10 mouse cellular contexts compared by ENCODE assay signal in genomic region chr5:112718655-112719306, GRCm38 (mm10).
DNase-seq lines count a peak whose midpoint lies in the region; ATAC-seq and TF ChIP-seq lines count a peak whose summit lies in the region.
"Had no signal": no experiment of that assay in that cellular context is flagged by ENCODE, and none has a peak within 500 bp of the region (broad histone marks: within the 10 kb centered on the region; RNA-seq: fewer than 3 reads in every experiment).

No protein-coding gene starts in this region.

- H3K27ac ChIP-seq in thymus, adult 2 months (ENCODE audit: control insufficient read depth, insufficient read depth, low read length), result no peak overlapping the region
- peak overlapping the region; percentile 29 for H3K27ac ChIP-seq in hindbrain, embryonic 14.5 days
- H3K27ac ChIP-seq: embryonic facial prominence, embryonic 13.5 days; midbrain, embryonic 12.5 days had no signal

- H3K4me3 ChIP-seq in thymus, adult 2 months (ENCODE audit: control insufficient read depth, insufficient read depth, low read length), result no peak overlapping the region
- no peak overlapping the region for H3K4me3 ChIP-seq in hindbrain, embryonic 14.5 days (replicated peaks; ENCODE audit: low read length)
- no peak overlapping the region for H3K4me3 ChIP-seq in lung, adult 2 months (replicated peaks; ENCODE audit: extremely low read depth, low read depth, low read length)
- H3K4me3 ChIP-seq: embryonic facial prominence, embryonic 13.5 days; midbrain, embryonic 12.5 days had no signal

- H3K9ac ChIP-seq in hindbrain, embryonic 14.5 days, result no peak overlapping the region
- H3K9ac ChIP-seq: embryonic facial prominence, embryonic 13.5 days; midbrain, embryonic 12.5 days had no signal

- H3K4me2 ChIP-seq in hindbrain, embryonic 14.5 days (replicated peaks), result no peak overlapping the region
- H3K4me2 ChIP-seq: embryonic facial prominence, embryonic 13.5 days; midbrain, embryonic 12.5 days had no signal

- DNase-seq in thymus, adult 2 months, result peak; percentile 36
- DNase-seq in thymus, adult 18-20 months, result no peak
- DNase-seq in embryo, embryonic 11 days, result peak; percentile 91
- peak; percentile 84 for DNase-seq in hindbrain, embryonic 14.5 days (ENCODE audit: low spot score)
- peak; percentile 66 for DNase-seq in lung, adult 2 months
- peak; percentile 88 for DNase-seq in ovary, postnatal 10 days (ENCODE audit: low spot score)
- DNase-seq in layer of hippocampus, adult 11-12 months (ENCODE audit: low spot score), result no peak

- WGBS in thymus, adult 2 months, result 48% methylated on average over 12 of the region's 12 CpGs
- WGBS in hindbrain, embryonic 14.5 days, result 16% methylated on average over 12 of the region's 12 CpGs
- 42% methylated on average over 12 of the region's 12 CpGs for WGBS in lung, adult 2 months

- H3K36me3 ChIP-seq in thymus, adult 2 months (ENCODE audit: control insufficient read depth, insufficient read depth, low read length), result no peaks in the 10 kb centered on the region
- H3K36me3 ChIP-seq in hindbrain, embryonic 14.5 days (replicated peaks; ENCODE audit: control insufficient read depth, insufficient read depth), result no peaks in the 10 kb centered on the region
- H3K36me3 ChIP-seq: embryonic facial prominence, embryonic 13.5 days; midbrain, embryonic 12.5 days had no signal

- no peak for TF ChIP-seq CTCF in thymus, adult 2 months (IDR thresholded peaks at IDR 0.05; ENCODE audit: borderline replicate concordance, control insufficient read depth, extremely low read depth, insufficient read depth, low read length, poor library complexity)
- 0 out of 2 replicates have a peak, but pooled peaks have one; percentile 24 for TF ChIP-seq CTCF in lung, adult 2 months (IDR thresholded peaks at IDR 0.05; ENCODE audit: insufficient read depth, low read length)

- TF ChIP-seq POLR2A in thymus, adult 2 months (IDR thresholded peaks at IDR 0.05; ENCODE audit: control insufficient read depth, extremely low read depth, insufficient read depth, low read length, poor library complexity), result no peak
- no peak for TF ChIP-seq POLR2A in lung, adult 2 months (IDR thresholded peaks at IDR 0.05; ENCODE audit: borderline replicate concordance, extremely low read depth, low read depth, low read length)

- peak; percentile 62; the same call in 1 of the 2 replicates for ATAC-seq in hindbrain, embryonic 14.5 days (ENCODE audit: low FRiP score)
- ATAC-seq in megakaryocyte, adult 5-6 weeks (ENCODE audit: poor library complexity, severe bottlenecking), result no peak

- H3K27me3 ChIP-seq in thymus, adult 2 months (ENCODE audit: control insufficient read depth, insufficient read depth, low read length), result no peaks in the 10 kb centered on the region; the same call in 1 of the 2 replicates
- no peaks in the 10 kb centered on the region for H3K27me3 ChIP-seq in hindbrain, embryonic 14.5 days (ENCODE audit: control insufficient read depth, insufficient read depth, low read length)
- H3K27me3 ChIP-seq: embryonic facial prominence, embryonic 13.5 days had no signal

- no peaks in the 10 kb centered on the region for H3K9me3 ChIP-seq in hindbrain, embryonic 14.5 days (ENCODE audit: control insufficient read depth, low read length)
- H3K9me3 ChIP-seq: embryonic facial prominence, embryonic 13.5 days; midbrain, embryonic 12.5 days had no signal

- no peaks in the 10 kb centered on the region for H3K4me1 ChIP-seq in thymus, adult 2 months (replicated peaks; ENCODE audit: control insufficient read depth, insufficient read depth, low read length)
- peaks cover 23% of the 10 kb centered on the region for H3K4me1 ChIP-seq in hindbrain, embryonic 14.5 days (replicated peaks; ENCODE audit: control insufficient read depth, insufficient read depth, low read length)
- H3K4me1 ChIP-seq in lung, adult 2 months (ENCODE audit: control insufficient read depth, insufficient read depth, low read length), result no peaks in the 10 kb centered on the region
- H3K4me1 ChIP-seq: embryonic facial prominence, embryonic 13.5 days had no signal

Comparison
In these comparisons a context has a peak if more than half of its experiments do, and no peak if none do; other contexts are left out.
1. DNase-seq: peak in thymus, adult 2 months (single experiment), embryo, embryonic 11 days (single experiment), hindbrain, embryonic 14.5 days (single experiment), lung, adult 2 months (single experiment) and ovary, postnatal 10 days (single experiment); none in thymus, adult 18-20 months (0 of 2) and layer of hippocampus, adult 11-12 months (single experiment).